Comparison of ENCODE assay signal across 8 mouse cellular contexts in genomic region chr16:95647854-95648253, GRCm38 (mm10). TPM values are rescaled to one million over a fixed set of nuclear protein-coding genes. Genes with fewer than 3 reads are reported as not detected.
DNase-seq lines count a peak whose midpoint lies in the region; ATAC-seq lines count a peak whose summit lies in the region.

No protein-coding gene starts in this region.

- peak; percentile 71 for DNase-seq in midbrain, embryonic 10.5 days (ENCODE audit: low spot score)
- DNase-seq in cerebellum, postnatal 4 days (ENCODE audit: low spot score in 2 of 2) = peak; percentile 86 to 89
- peak; percentile 85 for DNase-seq in gastrocnemius, postnatal 10 days
- peak; percentile 33 to 83 for DNase-seq in kidney, adult 8-10 months
- DNase-seq in limb, embryonic 11.5 days (ENCODE audit: low spot score) = peak; percentile 94
- DNase-seq in neural tube, embryonic 10.5 days (ENCODE audit: extremely low spot score, low spot score) = peak; percentile 80

- ATAC-seq in midbrain, embryonic 15.5 days (replicated peaks) = no peak
- ATAC-seq in limb, embryonic 11.5 days (ENCODE audit: insufficient number of reproducible peaks, low FRiP score, low TSS enrichment, low read depth) = 0 out of 2 replicates have a peak, but pooled peaks have one; percentile 32
- peak; percentile 62; the same call in 1 of the 2 replicates for ATAC-seq in stomach, embryonic 16.5 days (ENCODE audit: insufficient read depth, low FRiP score)

- no peak overlapping the region for H3K27ac ChIP-seq in midbrain, embryonic 10.5 days (replicated peaks)
- no peak overlapping the region for H3K27ac ChIP-seq in midbrain, embryonic 15.5 days
- no peak overlapping the region for H3K27ac ChIP-seq in limb, embryonic 11.5 days (replicated peaks; ENCODE audit: low read depth, low read length)
- no peak overlapping the region for H3K27ac ChIP-seq in stomach, embryonic 16.5 days (ENCODE audit: low read length)

- H3K4me1 ChIP-seq in midbrain, embryonic 10.5 days = 0 out of 2 replicates have a peak, but pooled peaks cover 3% of the 10 kb centered on the region
- H3K4me1 ChIP-seq in midbrain, embryonic 15.5 days = no peaks in the 10 kb centered on the region
- H3K4me1 ChIP-seq in limb, embryonic 11.5 days (ENCODE audit: control insufficient read depth, insufficient read depth, low read length) = peaks cover 12% of the 10 kb centered on the region; the same call in 1 of the 2 replicates
- H3K4me1 ChIP-seq in stomach, embryonic 16.5 days (ENCODE audit: control insufficient read depth, insufficient read depth, low read length) = 0 out of 2 replicates have a peak, but pooled peaks cover 3% of the 10 kb centered on the region

- H3K27me3 ChIP-seq in midbrain, embryonic 10.5 days (ENCODE audit: low read depth, poor library complexity, severe bottlenecking) = no peaks in the 10 kb centered on the region
- no peaks in the 10 kb centered on the region for H3K27me3 ChIP-seq in midbrain, embryonic 15.5 days (replicated peaks)
- no peaks in the 10 kb centered on the region for H3K27me3 ChIP-seq in limb, embryonic 11.5 days (ENCODE audit: control insufficient read depth, insufficient read depth, low read length)
- no peaks in the 10 kb centered on the region for H3K27me3 ChIP-seq in stomach, embryonic 16.5 days (ENCODE audit: control insufficient read depth, insufficient read depth, low read length)

- 17% methylated on average over 13 of the region's 13 CpGs for WGBS in midbrain, embryonic 10.5 days
- WGBS in midbrain, embryonic 15.5 days = 16% methylated on average over 13 of the region's 13 CpGs
- WGBS in limb, embryonic 11.5 days = 10% methylated on average over 13 of the region's 13 CpGs
- WGBS in stomach, embryonic 16.5 days = 15% methylated on average over 13 of the region's 13 CpGs

- no peaks in the 10 kb centered on the region for H3K9me3 ChIP-seq in midbrain, embryonic 10.5 days (replicated peaks)
- no peaks in the 10 kb centered on the region for H3K9me3 ChIP-seq in midbrain, embryonic 15.5 days
- H3K9me3 ChIP-seq in limb, embryonic 11.5 days (ENCODE audit: control insufficient read depth, low read length) = no peaks in the 10 kb centered on the region
- no peaks in the 10 kb centered on the region for H3K9me3 ChIP-seq in stomach, embryonic 16.5 days (replicated peaks; ENCODE audit: control insufficient read depth, low read length)

- H3K4me2 ChIP-seq in midbrain, embryonic 15.5 days = no peak overlapping the region
- H3K4me2 ChIP-seq in limb, embryonic 11.5 days (ENCODE audit: low read depth, severe bottlenecking) = no peak overlapping the region
- no peak overlapping the region for H3K4me2 ChIP-seq in stomach, embryonic 16.5 days (ENCODE audit: low read depth, low read length)

- H3K9ac ChIP-seq in midbrain, embryonic 15.5 days = no peak overlapping the region
- H3K9ac ChIP-seq in limb, embryonic 11.5 days (ENCODE audit: low read length) = no peak overlapping the region
- peak overlapping the region; percentile 49; the same call in 1 of the 2 replicates for H3K9ac ChIP-seq in stomach, embryonic 16.5 days (ENCODE audit: low read length)

- H3K36me3 ChIP-seq in midbrain, embryonic 10.5 days = no peaks in the 10 kb centered on the region
- H3K36me3 ChIP-seq in midbrain, embryonic 15.5 days (replicated peaks) = no peaks in the 10 kb centered on the region
- H3K36me3 ChIP-seq in limb, embryonic 11.5 days (ENCODE audit: control insufficient read depth, insufficient read depth, low read length) = no peaks in the 10 kb centered on the region
- no peaks in the 10 kb centered on the region for H3K36me3 ChIP-seq in stomach, embryonic 16.5 days (ENCODE audit: control insufficient read depth, insufficient read depth, low read length)

- H3K4me3 ChIP-seq in midbrain, embryonic 10.5 days = no peak overlapping the region
- no peak overlapping the region for H3K4me3 ChIP-seq in midbrain, embryonic 15.5 days
- H3K4me3 ChIP-seq in limb, embryonic 11.5 days (ENCODE audit: low read depth, low read length) = no peak overlapping the region
- no peak overlapping the region for H3K4me3 ChIP-seq in stomach, embryonic 16.5 days (replicated peaks; ENCODE audit: low read length)

RNA-seq across cellular contexts. Expression of gene Ets2, which starts 54.0 kb away (rescaled TPM):
- 16.2 and 16.8 TPM in 2 replicates for polyA plus RNA-seq in midbrain, embryonic 10.5 days (2016; fragmentation: Nextera tagmentation; extraction: Ambion mirVana)
- 18.0 TPM in 2 replicates for polyA plus RNA-seq in midbrain, embryonic 15.5 days (2015; fragmentation: Nextera tagmentation; extraction: Ambion mirVana)
- 10 to 100 TPM; 57.8 to 65.1 TPM for total RNA-seq in gastrocnemius, postnatal 10 days (2021)
- 98.2 and 112 TPM in 2 replicates for polyA plus RNA-seq in limb, embryonic 11.5 days (2014; fragmentation: Nextera tagmentation; extraction: Ambion mirVana)
- 59.8 and 64.8 TPM in 2 replicates for polyA plus RNA-seq in stomach, embryonic 16.5 days (2015; fragmentation: Nextera tagmentation; extraction: Ambion mirVana)
